Mouse (Mus musculus) heart, postnatal 0 days (tissue): Measurements from ENCODE around the gene Icam4. TPM values are rescaled to one million over a fixed set of nuclear protein-coding genes. Genes with fewer than 3 reads are reported as not detected.

Experiments
- ATAC-seq: fragments of 200-750 bp; cut with Nextera tagmentation; 2 replicates; pipeline ENCODE4 v1.8.0; 2017; ENCODE audit warnings: low read depth, moderate number of reproducible peaks, moderate library complexity; ENCODE audit not compliant: insufficient read depth
- DNase-seq: peaks from one replicate; pipeline ENCODE4 v3.0.0-alpha.2; 2016; ENCODE audit warnings: low spot score
- H3K27ac ChIP-seq: fragments of 300-500 bp; sonication (generic); 2 replicates; pipeline ENCODE4 v1.5.1; 2014; ENCODE audit warnings: low read depth, mild to moderate bottlenecking
- H3K27me3 ChIP-seq: fragments of 300-500 bp; sonication (generic); 2 replicates; pipeline ENCODE4 v1.6.1; 2014; ENCODE audit warnings: low read length, mixed read lengths; ENCODE audit not compliant: control insufficient read depth, insufficient read depth
- H3K36me3 ChIP-seq: fragments of 300-500 bp; sonication (generic); replicated peaks from 2 replicates; pipeline ENCODE4 v1.6.1; 2014; ENCODE audit warnings: low read length, mixed read lengths; ENCODE audit not compliant: control insufficient read depth, insufficient read depth
- H3K4me1 ChIP-seq: fragments of 300-500 bp; sonication (generic); 2 replicates; pipeline ENCODE4 v1.6.1; 2014; ENCODE audit warnings: antibody characterized with exemption; ENCODE audit not compliant: control insufficient read depth, insufficient read depth
- H3K4me2 ChIP-seq: fragments of 300-500 bp; sonication (generic); 2 replicates; pipeline ENCODE4 v1.6.1; 2014; ENCODE audit warnings: low read depth, mild to moderate bottlenecking, low read length, moderate library complexity
- H3K4me3 ChIP-seq: fragments of 300-500 bp; sonication (generic); 2 replicates; pipeline ENCODE4 v1.5.1; 2014; ENCODE audit warnings: low read depth, low read length
- H3K9ac ChIP-seq: fragments of 300-500 bp; sonication (generic); replicated peaks from 2 replicates; pipeline ENCODE4 v1.6.1; 2014; ENCODE audit warnings: low read depth, low read length, mixed read lengths
- H3K9me3 ChIP-seq: fragments of 300-500 bp; sonication (generic); replicated peaks from 2 replicates; pipeline ENCODE4 v1.6.1; 2016; ENCODE audit warnings: low read length; ENCODE audit not compliant: control insufficient read depth
- CTCF ChIP-seq: IDR thresholded peaks from 2 replicates; pipeline ENCODE4 v1.5.1; 2016; ENCODE audit warnings: antibody characterized with exemption, control low read depth, low read depth
- EP300 ChIP-seq: IDR thresholded peaks from 2 replicates; pipeline ENCODE4 v1.6.1; 2016; ENCODE audit warnings: antibody characterized with exemption, low read depth
- WGBS: fragments of 180-500 bp; shearing (Covaris S2); extraction: QIAGEN DNeasy Blood & Tissue Kit; methylation state at CpG from one replicate; pipeline ENCODE4 v1.1.7; 2014; 5-methylcytosine and 5-hydroxymethylcytosine counted together
- microRNA counts: library from miRNA; unstranded; fragments of <30 nt; microRNA quantifications from one replicate; lab custom pipeline; 2015
- microRNA-seq: library from miRNA; unstranded; fragments of <30 nt; microRNA quantifications from one replicate; pipeline ENCODE4, GENCODE M21; 2016
- polyA plus RNA-seq: library from polyadenylated mRNA; unstranded; fragments of >200 nt; fragmentation: Nextera tagmentation; extraction: Ambion mirVana; gene quantifications from 2 replicates; pipeline ENCODE4 v1.2.1, GENCODE M21; 2015
- total RNA-seq: library from RNA; depleted of rRNA; stranded (reverse); fragments of >200 nt; gene quantifications from 2 replicates; pipeline ENCODE4 v1.2.3, GENCODE M21; 2014; ENCODE audit warnings: low replicate concordance; rRNA removed

Gene Icam4
- total and polyA plus RNA-seq, 2 experiments from 2014 or later, result 1.6 TPM; not detected in 1

- H3K36me3 ChIP-seq, result peaks cover 39% of the 10 kb centered on the region
- DNase-seq, result peak; percentile 86
- no peaks in the 10 kb centered on the region for H3K27me3 ChIP-seq
- no peaks in the 10 kb centered on the region for H3K9me3 ChIP-seq
- peaks cover 9% of the 10 kb centered on the region; the same call in 1 of the 2 replicates for H3K4me1 ChIP-seq
- H3K4me3 ChIP-seq, result peak within 1 kb of the TSS; percentile 91
- peak within 1 kb of the TSS; percentile 67 for H3K27ac ChIP-seq
- H3K9ac ChIP-seq, result peak within 1 kb of the TSS; percentile 81
- ATAC-seq, result peak; percentile 95
- H3K4me2 ChIP-seq, result peak within 1 kb of the TSS; percentile 98
- TF ChIP-seq EP300, result peak; percentile 72; the same call in 1 of the 2 replicates
- no peak for TF ChIP-seq CTCF
- 2% methylated on average over 58 of the region's 58 CpGs for WGBS
These were observed 44.1 kb downstream of the Icam4 start, which contains the start of the genes Gm49373 and Fdx1l for GRCm38 (mm10) chr9:21073044-21073840. Gene Gm49373, minus strand, starts transcription at chr9:21073096. Gene Fdx1l, minus strand, starts transcription at chr9:21073614.

GRCm38 (mm10) chr9:21074173-21074572 is 45.0 kb downstream of the Icam4 start:
- ATAC-seq (no peak), DNase-seq (no peak)
- TF ChIP-seq CTCF, result no peak
- no peak for TF ChIP-seq EP300
- Histone ChIP-seq H3K4me2 (no peak overlapping the region), H3K9me3 (no peaks in the 10 kb centered on the region), H3K9ac (no peak overlapping the region), H3K36me3 (peaks cover 48% of the 10 kb centered on the region), H3K27me3 (no peaks in the 10 kb centered on the region), H3K4me1 (peaks cover 9% of the 10 kb centered on the region; the same call in 1 of the 2 replicates), H3K27ac (no peak overlapping the region), H3K4me3 (no peak overlapping the region)
- WGBS, result 83% methylated on average over 1 of the region's 1 CpGs

- ATAC-seq (no peak), DNase-seq (no peak)
- 89% methylated on average over 3 of the region's 3 CpGs for WGBS
- no peaks in the 10 kb centered on the region for H3K9me3 ChIP-seq
- H3K4me1 ChIP-seq, result peaks cover 9% of the 10 kb centered on the region; the same call in 1 of the 2 replicates
- H3K36me3 ChIP-seq, result peaks cover 63% of the 10 kb centered on the region
- no peak overlapping the region for H3K4me3 ChIP-seq
- no peaks in the 10 kb centered on the region for H3K27me3 ChIP-seq
- H3K27ac ChIP-seq, result no peak overlapping the region
- TF ChIP-seq CTCF (no peak), EP300 (no peak)
- no peak overlapping the region for H3K9ac ChIP-seq
- H3K4me2 ChIP-seq, result no peak overlapping the region
These were observed 46.5 kb downstream of the Icam4 start for GRCm38 (mm10) chr9:21075625-21076024.

MicroRNAs encoded within 50 kb of the gene (microRNA counts, 519-probe panel; counts per million panel counts)
- microRNA mmu-miR-1900 (lab: Ali Mortazavi, UCI), result not detected

Small RNA genes within 50 kb of the gene (microRNA-seq; reads per million reads assigned to microRNA genes)
- gene Mir1900, result not detected
- not detected for gene Mir7082

Other genes with a start within 250 kb of the Icam4 start
- gene Col5a3, start 214.3 kb upstream of the Icam4 start, total RNA-seq, result 4.6 and 8.8 TPM in 2 replicates
- gene Col5a3, start 214.3 kb upstream of the Icam4 start, polyA plus RNA-seq, result 1.4 and 1.6 TPM in 2 replicates
- gene Rdh8, start 210.9 kb upstream of the Icam4 start, total RNA-seq, result not detected in 2 replicates
- gene Rdh8, start 210.9 kb upstream of the Icam4 start, polyA plus RNA-seq, result not detected in 2 replicates
- gene A230050P20Rik, start 160.7 kb upstream of the Icam4 start, total RNA-seq, result 4.0 and 6.8 TPM in 2 replicates
- 4.9 and 5.3 TPM in 2 replicates for gene A230050P20Rik, start 160.7 kb upstream of the Icam4 start, polyA plus RNA-seq
- 0.43 TPM in 1 of 2 replicates, not detected in the other for gene Angptl6, start 149.6 kb upstream of the Icam4 start, total RNA-seq
- gene Angptl6, start 149.6 kb upstream of the Icam4 start, polyA plus RNA-seq, result 2.0 and 2.3 TPM in 2 replicates
- 17.4 and 21.2 TPM in 2 replicates for gene Ppan, start 141.2 kb upstream of the Icam4 start, total RNA-seq
- 15.2 and 16.9 TPM in 2 replicates for gene Ppan, start 141.2 kb upstream of the Icam4 start, polyA plus RNA-seq
- 74.5 and 86.8 TPM in 2 replicates for gene Eif3g, start 130.8 kb upstream of the Icam4 start, total RNA-seq
- gene Eif3g, start 130.8 kb upstream of the Icam4 start, polyA plus RNA-seq, result 161 and 172 TPM in 2 replicates
- gene Dnmt1, start 69.5 kb upstream of the Icam4 start, total RNA-seq, result 27.4 and 56.9 TPM in 2 replicates
- 15.4 and 16.1 TPM in 2 replicates for gene Dnmt1, start 69.5 kb upstream of the Icam4 start, polyA plus RNA-seq
- gene S1pr2, start 52.6 kb upstream of the Icam4 start, total RNA-seq, result 6.9 and 7.4 TPM in 2 replicates
- 8.5 and 8.6 TPM in 2 replicates for gene S1pr2, start 52.6 kb upstream of the Icam4 start, polyA plus RNA-seq
- gene Mrpl4, start 26.6 kb upstream of the Icam4 start, total RNA-seq, result 239 and 285 TPM in 2 replicates
- gene Mrpl4, start 26.6 kb upstream of the Icam4 start, polyA plus RNA-seq, result 193 and 195 TPM in 2 replicates
- 16.2 and 19.1 TPM in 2 replicates for gene Icam1, start 13.4 kb upstream of the Icam4 start, total RNA-seq
- 9.0 and 10.6 TPM in 2 replicates for gene Icam1, start 13.4 kb upstream of the Icam4 start, polyA plus RNA-seq
- not detected in 2 replicates for gene Icam5, start 2.7 kb downstream of the Icam4 start, total RNA-seq
- gene Icam5, start 2.7 kb downstream of the Icam4 start, polyA plus RNA-seq, result 0.04 TPM in 1 of 2 replicates, not detected in the other
- not detected in 2 replicates for gene Zglp1, start 37.7 kb downstream of the Icam4 start, total RNA-seq
- 0.30 TPM in 1 of 2 replicates, not detected in the other for gene Zglp1, start 37.7 kb downstream of the Icam4 start, polyA plus RNA-seq
- 0.23 TPM in 1 of 2 replicates, not detected in the other for gene Gm49373, start 43.7 kb downstream of the Icam4 start, total RNA-seq
- gene Gm49373, start 43.7 kb downstream of the Icam4 start, polyA plus RNA-seq, result 0.12 and 0.18 TPM in 2 replicates
- gene Fdx1l, start 44.2 kb downstream of the Icam4 start, total RNA-seq, result 63.8 and 79.5 TPM in 2 replicates
- gene Fdx1l, start 44.2 kb downstream of the Icam4 start, polyA plus RNA-seq, result 51.1 and 51.6 TPM in 2 replicates
- gene Gm38431, start 62.6 kb downstream of the Icam4 start, total RNA-seq, result 0.66 and 1.6 TPM in 2 replicates
- 0.34 TPM in 2 replicates for gene Gm38431, start 62.6 kb downstream of the Icam4 start, polyA plus RNA-seq
- gene Raver1, start 62.6 kb downstream of the Icam4 start, total RNA-seq, result 40.8 and 48.3 TPM in 2 replicates
- gene Raver1, start 62.6 kb downstream of the Icam4 start, polyA plus RNA-seq, result 15.5 and 15.9 TPM in 2 replicates
- 16.7 and 17.9 TPM in 2 replicates for gene Tyk2, start 101.9 kb downstream of the Icam4 start, total RNA-seq
- gene Tyk2, start 101.9 kb downstream of the Icam4 start, polyA plus RNA-seq, result 7.7 and 8.3 TPM in 2 replicates
- gene Cdc37, start 120.6 kb downstream of the Icam4 start, total RNA-seq, result 32.9 and 50.1 TPM in 2 replicates
- gene Cdc37, start 120.6 kb downstream of the Icam4 start, polyA plus RNA-seq, result 176 and 183 TPM in 2 replicates
- gene Pde4a, start 136.3 kb downstream of the Icam4 start, total RNA-seq, result 10.2 and 14.6 TPM in 2 replicates
- gene Pde4a, start 136.3 kb downstream of the Icam4 start, polyA plus RNA-seq, result 16.6 and 17.5 TPM in 2 replicates
- 67.9 and 79.0 TPM in 2 replicates for gene Keap1, start 210.0 kb downstream of the Icam4 start, total RNA-seq
- gene Keap1, start 210.0 kb downstream of the Icam4 start, polyA plus RNA-seq, result 42.7 and 45.7 TPM in 2 replicates
- gene S1pr5, start 219.1 kb downstream of the Icam4 start, total RNA-seq, result not detected in 2 replicates
- 0.10 and 0.15 TPM in 2 replicates for gene S1pr5, start 219.1 kb downstream of the Icam4 start, polyA plus RNA-seq
- 41.2 and 67.4 TPM in 2 replicates for gene Atg4d, start 235.9 kb downstream of the Icam4 start, total RNA-seq
- gene Atg4d, start 235.9 kb downstream of the Icam4 start, polyA plus RNA-seq, result 53.6 and 56.1 TPM in 2 replicates